Mouse (Mus musculus) stomach, postnatal 0 days (tissue): ENCODE results near the gene Ppm1g. TPM values are rescaled to one million over a fixed set of nuclear protein-coding genes. Genes with fewer than 3 reads are reported as not detected.
A peak's percentile ranks its signal among the peaks of the same experiment; 100 is the strongest.
"Not testable (repeated sequence)": the region's sequence is repeated elsewhere in the genome, so short reads cannot be mapped to it uniquely, and the experiment has no call there.

Experiments used
- ATAC-seq: fragments of 200-750 bp; cut with Nextera tagmentation; 2 replicates; pipeline ENCODE4 v1.8.0; 2017; ENCODE audit not compliant: low FRiP score, low TSS enrichment
- DNase-seq: peaks from one replicate; pipeline ENCODE4 v3.0.0-alpha.2; 2016; ENCODE audit warnings: low spot score
- H3K27ac ChIP-seq: fragments of 300-500 bp; sonication (generic); replicated peaks from 2 replicates; pipeline ENCODE4 v1.5.1; 2014; ENCODE audit warnings: mild to moderate bottlenecking, control low read depth
- H3K27me3 ChIP-seq: fragments of 300-500 bp; sonication (generic); 2 replicates; pipeline ENCODE4 v1.6.1; 2014; ENCODE audit warnings: low read length; ENCODE audit not compliant: control insufficient read depth, insufficient read depth
- H3K36me3 ChIP-seq: fragments of 300-500 bp; sonication (generic); 2 replicates; pipeline ENCODE4 v1.6.1; 2014; ENCODE audit warnings: low read length, mixed read lengths; ENCODE audit not compliant: control insufficient read depth, insufficient read depth
- H3K4me1 ChIP-seq: fragments of 300-500 bp; sonication (generic); replicated peaks from 2 replicates; pipeline ENCODE4 v1.6.1; 2014; ENCODE audit warnings: antibody characterized with exemption; ENCODE audit not compliant: control insufficient read depth, insufficient read depth
- H3K4me2 ChIP-seq: fragments of 300-500 bp; sonication (generic); replicated peaks from 2 replicates; pipeline ENCODE4 v1.6.1; 2014; ENCODE audit warnings: low read depth, mild to moderate bottlenecking, control low read depth, moderate library complexity
- H3K4me3 ChIP-seq: fragments of 300-500 bp; sonication (generic); 2 replicates; pipeline ENCODE4 v1.5.1; 2014; ENCODE audit warnings: low read depth, low read length, control low read depth
- H3K9ac ChIP-seq: fragments of 300-500 bp; sonication (generic); 2 replicates; pipeline ENCODE4 v1.6.1; 2014; ENCODE audit warnings: mild to moderate bottlenecking, low read length, control low read depth, mixed read lengths
- H3K9me3 ChIP-seq: fragments of 300-500 bp; sonication (generic); 2 replicates; pipeline ENCODE4 v1.6.1; 2016; ENCODE audit warnings: low read length; ENCODE audit not compliant: control insufficient read depth
- CTCF ChIP-seq: IDR thresholded peaks from 2 replicates; pipeline ENCODE4 v1.5.1; 2016; ENCODE audit warnings: antibody characterized with exemption, low read depth, mild to moderate bottlenecking, moderate library complexity
- EP300 ChIP-seq: optimal IDR thresholded peaks from 2 replicates; pipeline ENCODE3; 2016; ENCODE audit warnings: antibody characterized with exemption
- WGBS: fragments of 180-500 bp; shearing (Covaris S2); extraction: QIAGEN DNeasy Blood & Tissue Kit; methylation state at CpG from one replicate; pipeline ENCODE4 v1.1.7; 2014; 5-methylcytosine and 5-hydroxymethylcytosine counted together
- polyA plus RNA-seq: library from polyadenylated mRNA; unstranded; fragments of >200 nt; fragmentation: Nextera tagmentation; extraction: Ambion mirVana; gene quantifications from 2 replicates; pipeline ENCODE4 v1.2.1, GENCODE M21; 2015

Gene Ppm1g
- polyA plus RNA-seq, 1 experiment from 2014 or later: 59.4 TPM

- TF ChIP-seq EP300: no peak
- peak; percentile 71 for TF ChIP-seq CTCF
- 15% methylated on average over 11 of the region's 11 CpGs for WGBS
- DNase-seq: peak; percentile 57
Measured at GRCm38 (mm10) chr5:31221304-31221945, 938 bp upstream of the Ppm1g start.

GRCm38 (mm10) chr5:31219911-31220447 is 508 bp downstream of the Ppm1g start:
- no peaks in the 10 kb centered on the region for H3K36me3 ChIP-seq
- H3K4me1 ChIP-seq: 0 out of 2 replicates have a peak, but pooled peaks cover 2% of the 10 kb centered on the region
- H3K4me3 ChIP-seq: peak overlapping the region; percentile 92
- peak overlapping the region; percentile 84 for H3K9ac ChIP-seq
- H3K27me3 ChIP-seq: no peaks in the 10 kb centered on the region
- under 1% methylated on average over 40 of the region's 40 CpGs for WGBS
- H3K27ac ChIP-seq: peak overlapping the region; percentile 93
- ATAC-seq: peak; percentile 62
- TF ChIP-seq CTCF: no peak
- no peak for TF ChIP-seq EP300
- peak overlapping the region; percentile 93 for H3K4me2 ChIP-seq
- H3K9me3 ChIP-seq: no peaks in the 10 kb centered on the region
- no peak for DNase-seq

More at GRCm38 (mm10) chr5:31221304-31221945, 938 bp upstream of the Ppm1g start:
- ATAC-seq: no peak
- Histone ChIP-seq H3K4me3 (peak overlapping the region; percentile 92), H3K36me3 (no peaks in the 10 kb centered on the region), H3K9me3 (no peaks in the 10 kb centered on the region), H3K27ac (peak overlapping the region; percentile 94), H3K27me3 (no peaks in the 10 kb centered on the region), H3K4me2 (peak overlapping the region; percentile 85), H3K9ac (peak overlapping the region; percentile 80), H3K4me1 (0 out of 2 replicates have a peak, but pooled peaks cover 2% of the 10 kb centered on the region)

GRCm38 (mm10) chr5:31219474-31219873 is 1.0 kb downstream of the Ppm1g start:
- Histone ChIP-seq H3K9ac (peak overlapping the region; percentile 84), H3K4me3 (peak overlapping the region; percentile 92), H3K4me1 (0 out of 2 replicates have a peak, but pooled peaks cover 2% of the 10 kb centered on the region), H3K36me3 (no peaks in the 10 kb centered on the region), H3K27ac (peak overlapping the region; percentile 93), H3K27me3 (no peaks in the 10 kb centered on the region), H3K9me3 (no peaks in the 10 kb centered on the region), H3K4me2 (peak overlapping the region; percentile 93)
- DNase-seq: no peak
- ATAC-seq: no peak
- TF ChIP-seq CTCF (no peak), EP300 (no peak)
- 1% methylated on average over 11 of the region's 11 CpGs for WGBS

- H3K36me3 ChIP-seq: no peaks in the 10 kb centered on the region
- H3K9ac ChIP-seq: no peak overlapping the region
- DNase-seq (no peak), ATAC-seq (no peak)
- H3K4me1 ChIP-seq: 0 out of 2 replicates have a peak, but pooled peaks cover 2% of the 10 kb centered on the region
- H3K4me2 ChIP-seq: peak overlapping the region; percentile 93
- TF ChIP-seq EP300 (no peak), CTCF (peak; percentile 58)
- WGBS: 2% methylated on average over 2 of the region's 2 CpGs
- H3K9me3 ChIP-seq: no peaks in the 10 kb centered on the region
- H3K27me3 ChIP-seq: no peaks in the 10 kb centered on the region
- peak overlapping the region; percentile 92 for H3K4me3 ChIP-seq
- no peak overlapping the region for H3K27ac ChIP-seq
Measured at GRCm38 (mm10) chr5:31219070-31219469, 1.4 kb downstream of the Ppm1g start.

- no peak for ATAC-seq
Measured at GRCm38 (mm10) chr5:31218294-31218693, 2.2 kb downstream of the Ppm1g start.

GRCm38 (mm10) chr5:31216554-31216953 is 3.9 kb downstream of the Ppm1g start:
- not testable (repeated sequence) for ATAC-seq, H3K9ac ChIP-seq
- 87% methylated on average over 6 of the region's 6 CpGs for WGBS

More at GRCm38 (mm10) chr5:31218294-31218693, 2.2 kb downstream of the Ppm1g start:
- no peak overlapping the region for H3K27ac ChIP-seq
- no peaks in the 10 kb centered on the region for H3K36me3 ChIP-seq
- H3K4me2 ChIP-seq: no peak overlapping the region
- H3K9ac ChIP-seq: no peak overlapping the region
- TF ChIP-seq CTCF (no peak), EP300 (no peak)
- no peaks in the 10 kb centered on the region for H3K27me3 ChIP-seq
- H3K9me3 ChIP-seq: no peaks in the 10 kb centered on the region
- H3K4me1 ChIP-seq: 0 out of 2 replicates have a peak, but pooled peaks cover 2% of the 10 kb centered on the region
- H3K4me3 ChIP-seq: no peak overlapping the region
- 55% methylated on average over 7 of the region's 7 CpGs for WGBS
- no peak for DNase-seq

More at GRCm38 (mm10) chr5:31216554-31216953, 3.9 kb downstream of the Ppm1g start:
- 0 out of 2 replicates have a peak, but pooled peaks have one; percentile 24 for TF ChIP-seq CTCF
- not testable (repeated sequence) for H3K4me1 ChIP-seq, H3K27ac ChIP-seq, H3K36me3 ChIP-seq, H3K4me2 ChIP-seq, H3K9me3 ChIP-seq, H3K27me3 ChIP-seq, H3K4me3 ChIP-seq, DNase-seq
